Mouse (Mus musculus) midbrain, embryonic 11.5 days (tissue): ENCODE measurements around the gene Lmntd1. TPM values are rescaled to one million over a fixed set of nuclear protein-coding genes. Genes with fewer than 3 reads are reported as not detected.
"Not testable (repeated sequence)": the region's sequence is repeated elsewhere in the genome, so short reads cannot be mapped to it uniquely, and the experiment has no call there.

Experiments
- ATAC-seq: fragments of 200-750 bp; cut with Nextera tagmentation; 2 replicates; pipeline ENCODE4 v1.8.0; 2017; ENCODE audit warnings: moderate TSS enrichment, moderate library complexity; ENCODE audit not compliant: low FRiP score
- DNase-seq: peaks from one replicate; pipeline ENCODE4 v3.0.0; 2015; ENCODE audit warnings: low spot score; ENCODE audit errors: missing footprints
- H3K27ac ChIP-seq: fragments of 300-500 bp; sonication (generic); 2 replicates; pipeline ENCODE4 v1.5.1; 2014; ENCODE audit warnings: low read depth, low read length
- H3K27me3 ChIP-seq: fragments of 300-500 bp; sonication (generic); 2 replicates; pipeline ENCODE4 v1.6.1; 2014; ENCODE audit warnings: mild to moderate bottlenecking, low read length, moderate library complexity, mixed read lengths; ENCODE audit not compliant: control insufficient read depth, insufficient read depth
- H3K36me3 ChIP-seq: fragments of 300-500 bp; sonication (generic); 2 replicates; pipeline ENCODE4 v1.6.1; 2014; ENCODE audit warnings: mild to moderate bottlenecking, low read length, moderate library complexity, mixed read lengths; ENCODE audit not compliant: control insufficient read depth, insufficient read depth
- H3K4me1 ChIP-seq: fragments of 300-500 bp; sonication (generic); 2 replicates; pipeline ENCODE4 v1.6.1; 2014; ENCODE audit warnings: low read length; ENCODE audit not compliant: control insufficient read depth, insufficient read depth
- H3K4me2 ChIP-seq: fragments of 300-500 bp; sonication (generic); 2 replicates; pipeline ENCODE4 v1.6.1; 2014; ENCODE audit warnings: mild to moderate bottlenecking, moderate library complexity
- H3K4me3 ChIP-seq: fragments of 300-500 bp; sonication (generic); 2 replicates; pipeline ENCODE4 v1.5.1; 2014; ENCODE audit warnings: low read depth, low read length
- H3K9ac ChIP-seq: fragments of 300-500 bp; sonication (generic); 2 replicates; pipeline ENCODE4 v1.6.1; 2014; ENCODE audit warnings: low read length
- H3K9me3 ChIP-seq: fragments of 300-500 bp; sonication (generic); 2 replicates; pipeline ENCODE4 v1.6.1; 2016; ENCODE audit warnings: low read length; ENCODE audit not compliant: control insufficient read depth
- WGBS: fragments of 180-500 bp; shearing (Covaris S2); extraction: QIAGEN DNeasy Blood & Tissue Kit; methylation state at CpG from one replicate; pipeline ENCODE4 v1.1.7; 2014; 5-methylcytosine and 5-hydroxymethylcytosine counted together
- polyA plus RNA-seq: library from polyadenylated mRNA; unstranded; fragments of >200 nt; fragmentation: Nextera tagmentation; extraction: Ambion mirVana; gene quantifications from 2 replicates; pipeline ENCODE4 v1.2.1, GENCODE M21; 2014

Lmntd1 gene
- polyA plus RNA-seq, 1 experiment from 2014 or later = 0.18 TPM

GRCm38 (mm10) chr6:145344719-145345118, 269.4 kb downstream of the Lmntd1 start:
- Histone ChIP-seq H3K27ac (no peak overlapping the region), H3K4me3 (no peak overlapping the region), H3K36me3 (no peaks in the 10 kb centered on the region), H3K9me3 (no peaks in the 10 kb centered on the region), H3K4me2 (no peak overlapping the region), H3K27me3 (no peaks in the 10 kb centered on the region; the same call in 1 of the 2 replicates), H3K9ac (no peak overlapping the region), H3K4me1 (no peaks in the 10 kb centered on the region; the same call in 1 of the 2 replicates)
- 85% methylated on average over 2 of the region's 2 CpGs for WGBS
- DNase-seq (no peak), ATAC-seq (no peak)

- H3K36me3 ChIP-seq = no peaks in the 10 kb centered on the region
- ATAC-seq (no peak), DNase-seq (no peak)
- H3K9me3 ChIP-seq = no peaks in the 10 kb centered on the region
- H3K4me3 ChIP-seq = no peak overlapping the region
- H3K4me1 ChIP-seq = peaks cover 4% of the 10 kb centered on the region
- H3K27ac ChIP-seq = no peak overlapping the region
- WGBS = 69% methylated on average over 1 of the region's 1 CpGs
- no peaks in the 10 kb centered on the region; the same call in 1 of the 2 replicates for H3K27me3 ChIP-seq
- H3K4me2 ChIP-seq = no peak overlapping the region
- no peak overlapping the region for H3K9ac ChIP-seq
Observed at GRCm38 (mm10) chr6:145343457-145343856, 270.7 kb downstream of the Lmntd1 start.

- no peak overlapping the region for H3K4me2 ChIP-seq
- H3K4me1 ChIP-seq = peaks cover 4% of the 10 kb centered on the region
- DNase-seq (no peak), ATAC-seq (no peak)
- no peak overlapping the region for H3K27ac ChIP-seq
- no peaks in the 10 kb centered on the region for H3K36me3 ChIP-seq
- H3K27me3 ChIP-seq = no peaks in the 10 kb centered on the region; the same call in 1 of the 2 replicates
- H3K4me3 ChIP-seq = no peak overlapping the region
- H3K9me3 ChIP-seq = no peaks in the 10 kb centered on the region
- whole genome bisulfite sequencing = 89% methylated on average over 11 of the region's 11 CpGs
- H3K9ac ChIP-seq = no peak overlapping the region
Observed at GRCm38 (mm10) chr6:145342836-145343235, 271.3 kb downstream of the Lmntd1 start.

GRCm38 (mm10) chr6:145341301-145342193, 272.6 kb downstream of the Lmntd1 start:
- Histone ChIP-seq H3K27me3 (no peaks in the 10 kb centered on the region; the same call in 1 of the 2 replicates), H3K4me1 (peaks cover 4% of the 10 kb centered on the region), H3K4me3 (peak overlapping the region; percentile 41), H3K4me2 (peak overlapping the region; percentile 63), H3K9ac (peak overlapping the region; percentile 43), H3K9me3 (no peaks in the 10 kb centered on the region), H3K27ac (peak overlapping the region; percentile 21; the same call in 1 of the 2 replicates), H3K36me3 (no peaks in the 10 kb centered on the region)
- ATAC-seq = peak; percentile 57
- DNase-seq = peak; percentile 98
- WGBS = under 1% methylated on average over 33 of the region's 33 CpGs

GRCm38 (mm10) chr6:145340657-145341146, 273.4 kb downstream of the Lmntd1 start:
- Histone ChIP-seq H3K9ac (peak overlapping the region; percentile 54), H3K9me3 (no peaks in the 10 kb centered on the region), H3K27me3 (no peaks in the 10 kb centered on the region; the same call in 1 of the 2 replicates), H3K4me2 (peak overlapping the region; percentile 63), H3K36me3 (no peaks in the 10 kb centered on the region), H3K4me1 (peaks cover 4% of the 10 kb centered on the region), H3K4me3 (peak overlapping the region; percentile 41), H3K27ac (peak overlapping the region; percentile 20)
- ATAC-seq (peak; percentile 94), DNase-seq (peak; percentile 98)
- WGBS = 1% methylated on average over 37 of the region's 37 CpGs

GRCm38 (mm10) chr6:145339956-145340656, 274.0 kb downstream of the Lmntd1 start:
- H3K4me3 ChIP-seq = peak overlapping the region; percentile 41
- H3K4me1 ChIP-seq = peaks cover 4% of the 10 kb centered on the region
- peak overlapping the region; percentile 20 for H3K27ac ChIP-seq
- peak overlapping the region; percentile 54 for H3K9ac ChIP-seq
- H3K36me3 ChIP-seq = no peaks in the 10 kb centered on the region
- no peaks in the 10 kb centered on the region for H3K9me3 ChIP-seq
- H3K4me2 ChIP-seq = peak overlapping the region; percentile 63
- DNase-seq (peak; percentile 93), ATAC-seq (peak; percentile 51)
- WGBS = under 1% methylated on average over 21 of the region's 21 CpGs
- H3K27me3 ChIP-seq = no peaks in the 10 kb centered on the region; the same call in 1 of the 2 replicates

- no peak overlapping the region for H3K4me3 ChIP-seq
- no peaks in the 10 kb centered on the region for H3K36me3 ChIP-seq
- DNase-seq (peak; percentile 87), ATAC-seq (no peak)
- peaks cover 4% of the 10 kb centered on the region for H3K4me1 ChIP-seq
- no peak overlapping the region for H3K4me2 ChIP-seq
- no peaks in the 10 kb centered on the region for H3K9me3 ChIP-seq
- WGBS = 27% methylated on average over 12 of the region's 12 CpGs
- H3K9ac ChIP-seq = no peak overlapping the region
- no peak overlapping the region for H3K27ac ChIP-seq
- H3K27me3 ChIP-seq = no peaks in the 10 kb centered on the region; the same call in 1 of the 2 replicates
Observed at GRCm38 (mm10) chr6:145338571-145339294, 275.4 kb downstream of the Lmntd1 start.

- not testable (repeated sequence) for H3K27ac ChIP-seq, H3K4me3 ChIP-seq, H3K27me3 ChIP-seq, DNase-seq, H3K36me3 ChIP-seq, ATAC-seq, H3K9ac ChIP-seq, H3K4me2 ChIP-seq, H3K4me1 ChIP-seq, H3K9me3 ChIP-seq
- 95% methylated on average over 6 of the region's 6 CpGs for WGBS
Observed at GRCm38 (mm10) chr6:145337521-145337920, 276.6 kb downstream of the Lmntd1 start.
